Mouse (Mus musculus) forebrain, embryonic 12.5 days (tissue): Measurements from ENCODE around the gene Spata46. TPM values are rescaled to one million over a fixed set of nuclear protein-coding genes. Genes with fewer than 3 reads are reported as not detected.

Experiments used
- ATAC-seq: fragments of 200-750 bp; cut with Nextera tagmentation; 2 replicates; pipeline ENCODE4 v1.8.0; 2017; ENCODE audit warnings: moderate TSS enrichment; ENCODE audit not compliant: low FRiP score
- H3K27ac ChIP-seq: fragments of 300-500 bp; sonication (generic); 2 replicates; pipeline ENCODE4 v1.5.1; 2016; ENCODE audit warnings: mild to moderate bottlenecking
- H3K27me3 ChIP-seq: fragments of 300-500 bp; sonication (generic); 2 replicates; pipeline ENCODE4 v1.6.1; 2016; ENCODE audit warnings: mild to moderate bottlenecking
- H3K36me3 ChIP-seq: fragments of 300-500 bp; sonication (generic); replicated peaks from 2 replicates; pipeline ENCODE4 v1.6.1; 2016; ENCODE audit warnings: mild to moderate bottlenecking
- H3K4me1 ChIP-seq: fragments of 300-500 bp; sonication (generic); 2 replicates; pipeline ENCODE4 v1.6.1; 2016
- H3K4me2 ChIP-seq: fragments of 300-500 bp; sonication (generic); 2 replicates; pipeline ENCODE4 v1.6.1; 2016; ENCODE audit warnings: mild to moderate bottlenecking, moderate library complexity
- H3K4me3 ChIP-seq: fragments of 300-500 bp; sonication (generic); replicated peaks from 2 replicates; pipeline ENCODE4 v1.5.1; 2016; ENCODE audit warnings: mild to moderate bottlenecking
- H3K9ac ChIP-seq: fragments of 300-500 bp; sonication (generic); 2 replicates; pipeline ENCODE4 v1.6.1; 2016; ENCODE audit warnings: mild to moderate bottlenecking
- H3K9me3 ChIP-seq: fragments of 300-500 bp; sonication (generic); 2 replicates; pipeline ENCODE4 v1.6.1; 2016
- WGBS: fragments of 180-500 bp; shearing (Covaris S2); methylation state at CpG from one replicate; pipeline ENCODE4 v1.1.7; 2016; 5-methylcytosine and 5-hydroxymethylcytosine counted together
- polyA plus RNA-seq: library from polyadenylated mRNA; unstranded; fragments of >200 nt; fragmentation: Nextera tagmentation; extraction: Ambion mirVana; gene quantifications from 2 replicates; pipeline ENCODE4 v1.2.1, GENCODE M21; 2016

Gene Spata46
- polyA plus RNA-seq, 1 experiment from 2014 or later = 2.1 TPM

GRCm38 (mm10) chr1:170303103-170303502, 5.5 kb upstream of the Spata46 start:
- Histone ChIP-seq H3K4me1 (peaks cover 5% of the 10 kb centered on the region; the same call in 1 of the 2 replicates), H3K4me3 (no peak overlapping the region)
- ATAC-seq = no peak

GRCm38 (mm10) chr1:170305002-170305401, 3.6 kb upstream of the Spata46 start:
- Histone ChIP-seq H3K4me2 (no peak overlapping the region), H3K4me3 (no peak overlapping the region), H3K36me3 (0 out of 2 replicates have a peak, but pooled peaks cover 12% of the 10 kb centered on the region), H3K4me1 (peaks cover 5% of the 10 kb centered on the region; the same call in 1 of the 2 replicates), H3K9ac (no peak overlapping the region), H3K9me3 (no peaks in the 10 kb centered on the region), H3K27ac (no peak overlapping the region), H3K27me3 (no peaks in the 10 kb centered on the region)
- WGBS = 97% methylated on average over 10 of the region's 10 CpGs
- no peak for ATAC-seq

More at GRCm38 (mm10) chr1:170303103-170303502, 5.5 kb upstream of the Spata46 start:
- Histone ChIP-seq H3K27me3 (no peaks in the 10 kb centered on the region), H3K36me3 (0 out of 2 replicates have a peak, but pooled peaks cover 12% of the 10 kb centered on the region), H3K9me3 (no peaks in the 10 kb centered on the region), H3K9ac (no peak overlapping the region), H3K27ac (no peak overlapping the region), H3K4me2 (no peak overlapping the region)
- WGBS = 69% methylated on average over 6 of the region's 6 CpGs

GRCm38 (mm10) chr1:170306232-170306631, 2.4 kb upstream of the Spata46 start, which contains the start of gene Gm7694:
Gm7694 (minus strand) TSS chr1:170306332.
- WGBS = 94% methylated on average over 4 of the region's 4 CpGs
- Histone ChIP-seq H3K27me3 (no peaks in the 10 kb centered on the region), H3K4me2 (no peak within 1 kb of the TSS), H3K27ac (no peak within 1 kb of the TSS), H3K4me3 (no peak within 1 kb of the TSS), H3K36me3 (0 out of 2 replicates have a peak, but pooled peaks cover 3% of the 10 kb centered on the region), H3K9me3 (no peaks in the 10 kb centered on the region), H3K4me1 (peaks cover 5% of the 10 kb centered on the region; the same call in 1 of the 2 replicates), H3K9ac (no peak within 1 kb of the TSS)
- ATAC-seq = no peak

GRCm38 (mm10) chr1:170311431-170311830, 2.8 kb downstream of the Spata46 start:
- Histone ChIP-seq H3K9me3 (no peaks in the 10 kb centered on the region), H3K4me1 (peaks cover 6% of the 10 kb centered on the region; the same call in 1 of the 2 replicates), H3K9ac (no peak overlapping the region), H3K4me3 (no peak overlapping the region), H3K36me3 (no peaks in the 10 kb centered on the region), H3K4me2 (no peak overlapping the region), H3K27me3 (no peaks in the 10 kb centered on the region), H3K27ac (no peak overlapping the region)
- WGBS = 80% methylated on average over 6 of the region's 6 CpGs
- no peak for ATAC-seq

- no peaks in the 10 kb centered on the region for H3K4me1 ChIP-seq
- H3K9ac ChIP-seq = no peak overlapping the region
- no peak overlapping the region for H3K4me3 ChIP-seq
- H3K4me2 ChIP-seq = no peak overlapping the region
- ATAC-seq = no peak
- H3K36me3 ChIP-seq = peaks cover 19% of the 10 kb centered on the region
- no peaks in the 10 kb centered on the region for H3K27me3 ChIP-seq
- no peak overlapping the region for H3K27ac ChIP-seq
- WGBS = 89% methylated on average over 2 of the region's 2 CpGs
- H3K9me3 ChIP-seq = no peaks in the 10 kb centered on the region
Observed at GRCm38 (mm10) chr1:170322046-170322445, 13.4 kb downstream of the Spata46 start.

GRCm38 (mm10) chr1:170323001-170323400, 14.4 kb downstream of the Spata46 start:
- no peak overlapping the region for H3K27ac ChIP-seq
- 92% methylated on average over 10 of the region's 10 CpGs for WGBS
- ATAC-seq = no peak
- H3K9ac ChIP-seq = no peak overlapping the region
- peaks cover 15% of the 10 kb centered on the region for H3K36me3 ChIP-seq
- no peaks in the 10 kb centered on the region for H3K27me3 ChIP-seq
- H3K4me2 ChIP-seq = no peak overlapping the region
- H3K4me1 ChIP-seq = no peaks in the 10 kb centered on the region
- no peaks in the 10 kb centered on the region for H3K9me3 ChIP-seq
- H3K4me3 ChIP-seq = no peak overlapping the region

- 83% methylated on average over 1 of the region's 1 CpGs for WGBS
- Histone ChIP-seq H3K4me2 (no peak overlapping the region), H3K36me3 (peaks cover 6% of the 10 kb centered on the region; the same call in 1 of the 2 replicates), H3K9ac (no peak overlapping the region), H3K4me1 (no peaks in the 10 kb centered on the region), H3K4me3 (no peak overlapping the region), H3K27me3 (no peaks in the 10 kb centered on the region), H3K9me3 (no peaks in the 10 kb centered on the region), H3K27ac (no peak overlapping the region)
- ATAC-seq = no peak
Observed at GRCm38 (mm10) chr1:170324312-170324711, 15.7 kb downstream of the Spata46 start.

- peaks cover 2% of the 10 kb centered on the region; the same call in 1 of the 2 replicates for H3K36me3 ChIP-seq
- no peak overlapping the region for H3K27ac ChIP-seq
- H3K4me2 ChIP-seq = no peak overlapping the region
- H3K4me3 ChIP-seq = no peak overlapping the region
- WGBS = 90% methylated on average over 4 of the region's 4 CpGs
- no peak for ATAC-seq
- no peaks in the 10 kb centered on the region; the same call in 1 of the 2 replicates for H3K4me1 ChIP-seq
- no peak overlapping the region for H3K9ac ChIP-seq
- no peaks in the 10 kb centered on the region for H3K27me3 ChIP-seq
- no peaks in the 10 kb centered on the region for H3K9me3 ChIP-seq
Observed at GRCm38 (mm10) chr1:170325277-170325676, 16.7 kb downstream of the Spata46 start.

GRCm38 (mm10) chr1:170331926-170332325, 23.3 kb downstream of the Spata46 start:
- no peaks in the 10 kb centered on the region for H3K27me3 ChIP-seq
- 73% methylated on average over 6 of the region's 6 CpGs for WGBS
- H3K36me3 ChIP-seq = no peaks in the 10 kb centered on the region; the same call in 1 of the 2 replicates
- H3K4me2 ChIP-seq = no peak overlapping the region
- ATAC-seq = no peak
- H3K4me1 ChIP-seq = no peaks in the 10 kb centered on the region; the same call in 1 of the 2 replicates
- H3K27ac ChIP-seq = no peak overlapping the region
- no peaks in the 10 kb centered on the region for H3K9me3 ChIP-seq
- no peak overlapping the region for H3K9ac ChIP-seq
- no peak overlapping the region for H3K4me3 ChIP-seq

- Histone ChIP-seq H3K27me3 (no peaks in the 10 kb centered on the region), H3K27ac (no peak overlapping the region), H3K36me3 (no peaks in the 10 kb centered on the region; the same call in 1 of the 2 replicates), H3K9me3 (no peaks in the 10 kb centered on the region), H3K9ac (no peak overlapping the region), H3K4me1 (no peaks in the 10 kb centered on the region; the same call in 1 of the 2 replicates), H3K4me2 (no peak overlapping the region), H3K4me3 (no peak overlapping the region)
- ATAC-seq = no peak
- 66% methylated on average over 4 of the region's 4 CpGs for WGBS
Observed at GRCm38 (mm10) chr1:170332775-170333174, 24.2 kb downstream of the Spata46 start.

- no peak overlapping the region for H3K4me3 ChIP-seq
- H3K4me1 ChIP-seq = peaks cover 11% of the 10 kb centered on the region; the same call in 1 of the 2 replicates
- H3K9me3 ChIP-seq = no peaks in the 10 kb centered on the region
- ATAC-seq = no peak
- no peak overlapping the region for H3K9ac ChIP-seq
- no peaks in the 10 kb centered on the region for H3K36me3 ChIP-seq
- H3K4me2 ChIP-seq = no peak overlapping the region
- H3K27ac ChIP-seq = no peak overlapping the region
- no peaks in the 10 kb centered on the region for H3K27me3 ChIP-seq
- 90% methylated on average over 3 of the region's 3 CpGs for WGBS
Observed at GRCm38 (mm10) chr1:170339943-170340342, 31.3 kb downstream of the Spata46 start.

- Histone ChIP-seq H3K27me3 (no peaks in the 10 kb centered on the region), H3K4me1 (peaks cover 11% of the 10 kb centered on the region; the same call in 1 of the 2 replicates), H3K9me3 (no peaks in the 10 kb centered on the region), H3K9ac (no peak overlapping the region), H3K4me2 (no peak overlapping the region), H3K36me3 (no peaks in the 10 kb centered on the region), H3K27ac (no peak overlapping the region), H3K4me3 (no peak overlapping the region)
- no peak for ATAC-seq
- 49% methylated on average over 8 of the region's 8 CpGs for WGBS
Observed at GRCm38 (mm10) chr1:170343081-170343480, 34.5 kb downstream of the Spata46 start.

GRCm38 (mm10) chr1:170343906-170344305, 35.3 kb downstream of the Spata46 start:
- Histone ChIP-seq H3K27me3 (no peaks in the 10 kb centered on the region), H3K4me1 (peaks cover 11% of the 10 kb centered on the region; the same call in 1 of the 2 replicates), H3K9ac (no peak overlapping the region), H3K4me2 (no peak overlapping the region), H3K9me3 (no peaks in the 10 kb centered on the region), H3K4me3 (no peak overlapping the region), H3K36me3 (no peaks in the 10 kb centered on the region), H3K27ac (no peak overlapping the region)
- no peak for ATAC-seq
- WGBS = 98% methylated on average over 4 of the region's 4 CpGs
